Mouse (Mus musculus): ENCODE measurements around the gene Krt15. TPM values are rescaled to one million over a fixed set of nuclear protein-coding genes. Genes with fewer than 3 reads are reported as not detected.

Krt15 gene
- total and polyA plus RNA-seq, 3 experiments, result 0.21 TPM; not detected in 2

- H3K9me3 ChIP-seq (replicated peaks; ENCODE audit: low read length), result no peaks in the 10 kb centered on the region
- no peak for DNase-seq (ENCODE audit: extremely low read depth)
- dilution Hi-C loops (cut with MboI; ENCODE audit: extremely low pct_ligation_motif_present, extremely low pct_unique_long_range_greater_than_20kb, low sequenced_read_pairs), result no loop called here
- TF ChIP-seq PAX5 (IDR thresholded peaks at IDR 0.05; ENCODE audit: low read length), result no peak
- no peak for TF ChIP-seq IRF4 (IDR thresholded peaks at IDR 0.05; ENCODE audit: low read depth, low read length)
- no peak for TF ChIP-seq JUN (IDR thresholded peaks at IDR 0.05; ENCODE audit: insufficient read depth, low read depth, low read length)
- no peak for TF ChIP-seq MXI1 (IDR thresholded peaks at IDR 0.05; ENCODE audit: low read depth, low read length)
- no peak for TF ChIP-seq ELF1 (IDR thresholded peaks at IDR 0.05; ENCODE audit: low read depth, low read length)
- no peak for TF ChIP-seq SIN3A (IDR thresholded peaks at IDR 0.05; ENCODE audit: low read length)
- TF ChIP-seq CTCF (conservative IDR thresholded peaks at IDR 0.05 in 1 of 2, IDR thresholded peaks at IDR 0.05 in 1 of 2; ENCODE audit: low read depth in 2 of 2, low read length in 2 of 2), result no peak
- no peak for TF ChIP-seq RCOR1 (conservative IDR thresholded peaks at IDR 0.05; ENCODE audit: low read depth, low read length)
- no peak for TF ChIP-seq ZC3H11A (IDR thresholded peaks at IDR 0.05; ENCODE audit: low read depth, low read length)
- no peak for TF ChIP-seq CHD1 (IDR thresholded peaks at IDR 0.05; ENCODE audit: low read depth, low read length)
- no peak for TF ChIP-seq CHD2 (IDR thresholded peaks at IDR 0.05; ENCODE audit: low read length)
- TF ChIP-seq MAFK (IDR thresholded peaks at IDR 0.05; ENCODE audit: insufficient replicate concordance, low read length), result no peak
- no peak for TF ChIP-seq EP300 (IDR thresholded peaks at IDR 0.05; ENCODE audit: low read length)
- no peak for TF ChIP-seq MAX (IDR thresholded peaks at IDR 0.05; ENCODE audit: low read length)
- no peak for TF ChIP-seq USF2 (conservative IDR thresholded peaks at IDR 0.05; ENCODE audit: low read depth, low read length)
- TF ChIP-seq KAT2A (IDR thresholded peaks at IDR 0.05; ENCODE audit: insufficient replicate concordance, low read length), result no peak
- TF ChIP-seq TBP (conservative IDR thresholded peaks at IDR 0.05; ENCODE audit: low read depth, low read length), result no peak
- TF ChIP-seq ETS1 (conservative IDR thresholded peaks at IDR 0.05; ENCODE audit: low read depth, low read length), result no peak
- no peak for TF ChIP-seq ZMIZ1 (IDR thresholded peaks at IDR 0.05; ENCODE audit: low read depth, low read length)
- no peak for TF ChIP-seq UBTF (IDR thresholded peaks at IDR 0.05; ENCODE audit: low read depth, low read length)
- H3K9ac ChIP-seq (ENCODE audit: insufficient read depth, low read depth), result no peak overlapping the region
- H3K4me2 ChIP-seq (ENCODE audit: insufficient read depth, low read depth, poor library complexity, severe bottlenecking), result no peak overlapping the region
- H3K27ac ChIP-seq (ENCODE audit: insufficient read depth, low read depth), result no peak overlapping the region
- peaks cover 86% of the 10 kb centered on the region for H3K27me3 ChIP-seq (replicated peaks)
- no peak overlapping the region for H3K4me3 ChIP-seq (replicated peaks in 1 of 3; ENCODE audit: low read depth in 2 of 3, low read length in 2 of 3, poor library complexity in 1 of 3)
- no peaks in the 10 kb centered on the region for H3K4me1 ChIP-seq (ENCODE audit: control insufficient read depth in 1 of 2, insufficient read depth in 2 of 2)
- H3K79me2 ChIP-seq (replicated peaks; ENCODE audit: control insufficient read depth, extremely low read depth, insufficient read depth, poor library complexity, severe bottlenecking), result no peaks in the 10 kb centered on the region
- in situ Hi-C loops (cut with MboI; ENCODE audit: low pct_ligation_motif_present, low pct_unique_long_range_greater_than_20kb, low sequenced_read_pairs), result no loop called here
- H3K36me3 ChIP-seq (replicated peaks in 1 of 2; ENCODE audit: control insufficient read depth in 1 of 2, insufficient read depth in 1 of 2, low read length in 1 of 2), result no peaks in the 10 kb centered on the region
Measured at GRCm38 (mm10) chr11:100138809-100139208, 3.1 kb upstream of the Krt15 start.

GRCm38 (mm10) chr11:100137693-100138092, 2.0 kb upstream of the Krt15 start:
- no peaks in the 10 kb centered on the region for H3K4me1 ChIP-seq (ENCODE audit: control insufficient read depth in 1 of 2, insufficient read depth in 2 of 2)
- no peaks in the 10 kb centered on the region for H3K9me3 ChIP-seq (replicated peaks; ENCODE audit: low read length)
- H3K4me2 ChIP-seq (ENCODE audit: insufficient read depth, low read depth, poor library complexity, severe bottlenecking), result no peak overlapping the region
- no peak overlapping the region for H3K4me3 ChIP-seq (replicated peaks in 1 of 3; ENCODE audit: low read depth in 2 of 3, low read length in 2 of 3, poor library complexity in 1 of 3)
- in situ Hi-C loops (cut with MboI; ENCODE audit: low pct_ligation_motif_present, low pct_unique_long_range_greater_than_20kb, low sequenced_read_pairs), result no loop called here
- TF ChIP-seq EP300 (IDR thresholded peaks at IDR 0.05; ENCODE audit: low read length) (no peak), POLR2A (IDR thresholded peaks at IDR 0.05; ENCODE audit: low read depth, low read length) (no peak), NRF1 (IDR thresholded peaks at IDR 0.05; ENCODE audit: low read depth, low read length) (no peak), SMC3 (IDR thresholded peaks at IDR 0.05; ENCODE audit: low read depth, low read length) (no peak), SIN3A (IDR thresholded peaks at IDR 0.05; ENCODE audit: low read length) (no peak), TCF12 (IDR thresholded peaks at IDR 0.05; ENCODE audit: low read depth, low read length) (no peak), MXI1 (IDR thresholded peaks at IDR 0.05; ENCODE audit: low read depth, low read length) (no peak), MAFK (IDR thresholded peaks at IDR 0.05; ENCODE audit: insufficient replicate concordance, low read length) (no peak), JUN (IDR thresholded peaks at IDR 0.05; ENCODE audit: insufficient read depth, low read depth, low read length) (no peak), CHD1 (IDR thresholded peaks at IDR 0.05; ENCODE audit: low read depth, low read length) (no peak), POLR2AphosphoS2 (IDR thresholded peaks at IDR 0.05; ENCODE audit: low read depth, low read length) (no peak), USF1 (IDR thresholded peaks at IDR 0.05; ENCODE audit: low read depth, low read length) (no peak)
- dilution Hi-C loops (cut with MboI; ENCODE audit: extremely low pct_ligation_motif_present, extremely low pct_unique_long_range_greater_than_20kb, low sequenced_read_pairs), result no loop called here
- H3K27ac ChIP-seq (ENCODE audit: insufficient read depth, low read depth), result no peak overlapping the region
- no peak for DNase-seq (ENCODE audit: extremely low read depth)
- no peaks in the 10 kb centered on the region for H3K79me2 ChIP-seq (replicated peaks; ENCODE audit: control insufficient read depth, extremely low read depth, insufficient read depth, poor library complexity, severe bottlenecking)
- no peaks in the 10 kb centered on the region for H3K36me3 ChIP-seq (replicated peaks in 1 of 2; ENCODE audit: control insufficient read depth in 1 of 2, insufficient read depth in 1 of 2, low read length in 1 of 2)
- H3K9ac ChIP-seq (ENCODE audit: insufficient read depth, low read depth), result no peak overlapping the region
- peaks cover 96% of the 10 kb centered on the region for H3K27me3 ChIP-seq (replicated peaks)
